Mouse (Mus musculus) mature B cell (primary cell): ENCODE data around the gene Aldh1b1.

Source experiments
- in situ Hi-C: fragments of 300-500 bp; cut with MboI; formaldehyde crosslinking; loops from 2 replicates; pipeline ENCODE4 v1.14.3; 2019

Gene Aldh1b1

GRCm38 (mm10) chr4:45783671-45784070 is 15.2 kb upstream of the Aldh1b1 start:
- in situ Hi-C loops: no loop called here

- in situ Hi-C loops: no loop called here
Measured at GRCm38 (mm10) chr4:45785959-45786358, 12.9 kb upstream of the Aldh1b1 start.

GRCm38 (mm10) chr4:45786674-45787073 is 12.1 kb upstream of the Aldh1b1 start:
- in situ Hi-C loops: no loop called here

- in situ Hi-C loops: no loop called here
Measured at GRCm38 (mm10) chr4:45788446-45789081, 10.3 kb upstream of the Aldh1b1 start.

GRCm38 (mm10) chr4:45789263-45789958 is 9.4 kb upstream of the Aldh1b1 start:
- in situ Hi-C loops: no loop called here

- in situ Hi-C loops: no loop called here
Measured at GRCm38 (mm10) chr4:45790018-45790417, 8.8 kb upstream of the Aldh1b1 start.

GRCm38 (mm10) chr4:45795191-45795811 is 3.5 kb upstream of the Aldh1b1 start:
- in situ Hi-C loops: no loop called here

GRCm38 (mm10) chr4:45796760-45797159 is 2.1 kb upstream of the Aldh1b1 start:
- in situ Hi-C loops: no loop called here

- in situ Hi-C loops: no loop called here
Measured at GRCm38 (mm10) chr4:45799956-45800537, 1.2 kb downstream of the Aldh1b1 start.

- in situ Hi-C loops: no loop called here
Measured at GRCm38 (mm10) chr4:45802900-45803299, 4.1 kb downstream of the Aldh1b1 start.

- in situ Hi-C loops: no loop called here
Measured at GRCm38 (mm10) chr4:45808034-45808433, 9.2 kb downstream of the Aldh1b1 start.

- in situ Hi-C loops: no loop called here
Measured at GRCm38 (mm10) chr4:45811250-45811649, 12.4 kb downstream of the Aldh1b1 start.

GRCm38 (mm10) chr4:45815542-45815941 is 16.7 kb downstream of the Aldh1b1 start:
- in situ Hi-C loops: no loop called here

- in situ Hi-C loops: no loop called here
Measured at GRCm38 (mm10) chr4:45818814-45819207, 20.0 kb downstream of the Aldh1b1 start.

- in situ Hi-C loops: no loop called here
Measured at GRCm38 (mm10) chr4:45819208-45819931, 20.5 kb downstream of the Aldh1b1 start.

GRCm38 (mm10) chr4:45820074-45820830 is 21.4 kb downstream of the Aldh1b1 start:
- in situ Hi-C loops: no loop called here

GRCm38 (mm10) chr4:45821995-45822394 is 23.2 kb downstream of the Aldh1b1 start:
- in situ Hi-C loops: no loop called here

GRCm38 (mm10) chr4:45822781-45823575 is 24.2 kb downstream of the Aldh1b1 start:
- in situ Hi-C loops: no loop called here

- in situ Hi-C loops: no loop called here
Measured at GRCm38 (mm10) chr4:45824049-45824760, 25.4 kb downstream of the Aldh1b1 start.
